Mouse (Mus musculus) erythroid progenitor cell, adult 5-6 weeks (primary cell): ENCODE results near the gene Plxnc1. TPM values are rescaled to one million over a fixed set of nuclear protein-coding genes. Genes with fewer than 3 reads are reported as not detected.

ENCODE experiments used
- ATAC-seq: replicated peaks from 2 replicates; pipeline ENCODE4 v1.8.0; 2016; ENCODE audit warnings: moderate number of reproducible peaks, mild to moderate bottlenecking, moderate TSS enrichment, inconsistent platforms; ENCODE audit not compliant: poor library complexity, low FRiP score, severe bottlenecking
- total RNA-seq, 2 experiments: library from RNA; stranded (forward) in 1 of 2; stranded (reverse) in 1 of 2; fragments of 150-400 nt in 1 of 2; fragments of 186-747, 209-891 nt in 1 of 2; gene quantifications; 2 replicates each; pipeline versions ENCODE4 v1.2.3 to v1.2.4; 2015 to 2017; ENCODE audit warnings: low replicate concordance in 2 of 2

Plxnc1 gene
- total RNA-seq, 2 experiments from 2014 or later = 8.7 to 18.4 TPM

DNA sequence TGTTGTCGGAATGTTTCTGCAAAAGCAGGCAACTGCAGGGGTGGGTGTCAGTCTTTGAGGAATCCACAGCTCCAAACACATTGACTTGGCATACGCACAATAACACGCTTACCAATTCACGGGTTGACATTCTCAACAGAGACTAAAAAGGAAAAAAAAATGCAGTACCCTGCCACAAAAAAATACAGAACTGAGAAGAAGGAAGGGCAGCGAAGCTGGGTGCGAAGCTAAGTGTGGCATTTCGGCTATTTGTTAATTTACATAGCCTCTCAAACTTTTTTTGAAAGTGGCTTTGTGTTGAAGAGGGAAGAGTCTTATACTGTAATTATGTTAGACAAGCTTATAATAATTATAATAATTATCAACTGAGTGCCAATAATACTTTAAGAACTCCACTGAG lies 13.1 kb upstream of the Plxnc1 start:
- ATAC-seq = no peak

DNA sequence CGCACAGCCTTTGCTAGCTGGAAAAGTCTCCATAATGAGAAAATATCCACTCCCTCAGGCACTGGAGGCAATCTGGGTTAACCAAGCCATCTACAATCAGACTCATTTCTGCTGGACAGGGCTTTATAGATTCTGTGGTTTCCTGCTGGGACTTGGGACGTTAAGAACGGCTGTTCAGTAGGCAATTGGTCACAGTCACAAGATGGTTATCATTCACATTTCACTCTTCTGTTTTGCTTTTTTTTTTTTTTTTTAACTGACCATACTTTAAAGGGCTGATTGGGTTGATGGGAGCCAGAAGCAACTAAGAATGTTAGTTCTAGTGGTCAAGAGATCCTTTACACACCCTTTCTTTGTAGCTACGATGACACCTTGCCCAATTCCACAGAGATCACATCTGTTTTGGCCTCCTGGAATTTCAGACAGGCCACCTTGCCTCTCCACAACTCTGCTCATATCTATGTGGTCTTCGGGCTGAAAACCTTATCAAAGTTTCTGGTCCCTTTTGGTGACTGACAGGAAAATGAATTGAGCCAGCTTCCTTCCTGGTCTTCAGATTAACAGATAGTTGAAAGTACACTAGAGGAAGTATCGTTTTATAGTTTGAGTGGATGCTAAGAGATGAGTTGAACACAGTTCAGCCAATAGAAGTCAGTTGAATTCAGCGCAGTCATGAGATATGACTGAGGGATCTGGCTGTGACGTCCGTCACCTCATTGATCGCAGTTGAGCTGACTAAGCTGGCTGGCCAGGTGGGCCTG lies 3.5 kb upstream of the Plxnc1 start:
- ATAC-seq = no peak

DNA sequence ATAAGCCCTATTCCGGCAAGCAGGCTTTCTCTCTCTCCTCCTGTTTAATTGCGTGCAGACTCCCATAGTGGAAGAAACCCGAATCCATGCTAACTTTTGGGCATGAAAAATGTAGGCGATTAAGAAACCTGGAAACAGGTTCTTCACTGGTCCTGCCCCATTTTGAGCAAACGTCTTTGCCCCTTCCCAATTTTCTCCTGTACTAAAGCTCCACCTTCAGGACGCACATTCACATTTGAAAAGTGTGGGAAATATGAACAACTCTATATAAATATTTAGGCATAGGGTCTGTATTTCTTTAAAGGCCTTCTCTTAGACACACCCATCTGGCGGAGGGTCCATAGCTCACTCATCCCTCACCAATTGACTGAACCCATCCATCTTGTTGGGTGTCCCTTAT lies 2.8 kb upstream of the Plxnc1 start:
- ATAC-seq = no peak

DNA sequence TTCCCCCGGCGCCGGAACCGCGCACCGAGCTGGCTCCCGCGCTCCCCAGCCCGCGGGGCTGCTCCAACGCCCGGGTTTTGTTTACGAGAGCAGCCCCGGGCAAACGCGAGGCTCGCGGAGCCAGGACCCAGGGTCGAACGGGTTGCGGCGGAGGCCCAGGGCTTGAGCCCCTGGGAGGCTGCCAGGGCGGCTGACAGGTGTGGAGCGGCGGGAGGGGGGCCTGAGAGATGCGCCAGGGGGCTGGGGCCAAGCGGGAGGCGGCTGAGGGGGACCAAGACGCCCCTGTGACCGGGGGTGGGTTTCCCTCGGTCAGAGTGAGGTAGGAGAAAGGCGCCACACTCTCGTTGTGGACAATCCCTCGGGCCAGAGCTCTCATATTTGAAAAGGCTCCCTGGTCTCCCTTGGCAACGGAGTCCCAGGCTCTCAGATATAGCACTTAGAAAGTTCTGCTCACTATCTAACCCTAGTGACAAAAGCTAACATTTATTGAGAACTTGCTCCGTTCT lies 624 bp upstream of the Plxnc1 start:
- ATAC-seq = no peak

DNA sequence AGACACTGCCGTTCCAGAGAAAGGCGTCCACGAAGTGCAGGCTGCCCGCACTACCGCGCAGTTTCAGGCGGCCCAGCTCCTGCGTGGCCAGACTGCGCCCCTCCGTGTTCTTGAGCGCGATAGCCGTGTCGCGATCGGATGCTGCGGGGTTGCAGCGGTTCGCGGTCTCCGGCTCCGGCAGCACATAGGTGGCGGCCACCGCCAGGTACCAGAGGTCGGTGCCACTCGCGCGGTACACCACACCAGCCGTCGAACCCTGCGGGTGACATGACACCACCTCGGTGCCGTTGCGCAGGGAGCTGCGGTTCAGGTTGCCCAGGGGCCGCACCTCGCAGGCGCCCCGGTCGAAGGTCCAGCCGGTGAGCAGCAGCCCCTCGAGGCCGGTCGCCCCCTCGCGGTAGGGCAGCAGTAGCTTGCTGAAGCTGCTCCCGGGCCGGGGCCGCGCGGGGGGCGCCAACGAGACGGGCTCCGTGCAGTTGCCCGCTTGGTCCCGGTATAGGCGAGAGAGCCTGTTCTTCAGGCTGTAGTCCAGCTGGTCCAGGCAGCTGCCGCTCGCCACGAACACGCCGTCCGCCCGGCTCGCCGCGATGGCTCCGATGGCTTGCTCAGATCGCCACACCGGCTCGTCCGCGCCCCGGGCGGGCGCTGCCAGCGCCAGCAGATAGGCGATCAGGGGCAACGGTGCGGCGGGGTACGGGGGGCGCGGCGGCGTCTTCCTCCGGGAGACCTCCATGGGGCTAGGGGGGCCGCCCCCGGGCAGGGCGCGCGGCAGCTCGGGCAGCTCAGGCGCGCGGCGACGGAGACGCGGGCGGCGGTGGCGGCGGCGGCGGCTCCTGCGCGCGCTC lies 567 bp downstream of the Plxnc1 start:
- ATAC-seq = peak; percentile 56

DNA sequence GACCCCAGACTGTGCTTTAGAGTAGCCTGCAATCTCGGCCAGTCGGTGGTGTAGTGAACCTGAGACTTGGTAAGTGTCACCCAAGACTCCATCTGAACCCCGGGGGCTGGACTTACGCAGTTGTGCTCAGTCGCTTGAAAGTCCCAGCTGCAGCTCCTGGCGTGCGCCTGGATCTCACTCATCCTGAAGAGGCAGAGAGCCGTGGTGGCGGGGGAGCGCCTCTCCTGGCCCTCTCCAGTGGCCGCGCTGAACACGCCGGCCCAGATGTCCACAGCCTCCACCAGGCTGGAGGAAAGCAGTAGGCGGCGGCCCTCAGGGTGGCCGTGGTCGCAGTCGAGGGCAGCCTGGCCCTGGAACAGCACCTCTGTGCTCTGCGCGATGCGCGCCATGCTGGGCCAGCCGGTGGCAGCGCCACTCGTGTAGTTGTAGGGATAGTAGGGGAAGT lies 1.2 kb downstream of the Plxnc1 start:
- ATAC-seq = peak; percentile 28

DNA sequence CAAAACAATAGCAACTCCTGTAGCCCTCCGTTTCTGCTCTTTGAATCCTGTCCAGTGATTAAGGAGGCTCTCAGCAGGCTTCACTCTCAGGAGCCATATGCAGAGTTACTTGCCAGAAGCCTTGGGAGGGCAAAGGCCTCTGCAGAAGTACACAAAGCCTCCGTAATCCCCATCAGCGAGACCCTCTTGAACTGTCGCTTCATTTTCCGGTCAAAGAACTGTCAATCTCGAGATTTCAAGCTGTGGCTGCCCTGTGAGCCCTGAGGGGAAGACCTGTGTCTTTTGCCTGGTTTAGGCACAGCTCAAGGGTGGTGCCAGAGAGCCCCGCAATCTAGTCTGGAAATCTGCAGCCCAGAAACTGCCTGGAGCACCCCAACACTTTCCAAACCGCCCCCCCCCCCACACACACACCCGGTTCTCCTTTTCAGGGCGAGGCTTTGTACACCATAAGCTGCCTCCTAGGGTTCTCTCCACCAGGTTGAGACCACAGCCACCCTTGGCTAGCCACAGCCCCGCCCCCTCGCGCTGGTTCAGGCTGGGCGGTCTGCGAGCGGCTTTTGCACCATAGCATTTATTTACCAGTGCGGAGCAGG lies 2.1 kb downstream of the Plxnc1 start:
- ATAC-seq = no peak

DNA sequence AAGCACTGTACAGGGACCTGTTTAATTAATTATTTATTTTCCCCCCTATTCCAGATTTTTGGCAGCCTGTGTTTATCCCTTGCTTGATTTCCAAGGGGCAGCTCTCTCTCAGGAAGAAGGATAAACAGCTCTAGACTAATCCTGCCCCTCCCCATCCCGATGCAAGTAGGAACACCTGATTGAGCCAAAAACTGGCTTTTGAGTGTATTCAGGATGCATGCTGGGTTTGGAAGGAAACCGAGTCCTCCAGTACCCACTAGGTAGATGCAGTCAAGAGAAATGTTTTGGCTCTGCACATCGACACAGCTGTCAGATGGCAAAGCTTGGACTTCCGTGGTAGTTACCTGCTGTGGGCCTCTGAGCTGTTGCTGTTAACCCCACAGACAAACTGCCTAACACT lies 3.1 kb downstream of the Plxnc1 start:
- ATAC-seq = no peak

DNA sequence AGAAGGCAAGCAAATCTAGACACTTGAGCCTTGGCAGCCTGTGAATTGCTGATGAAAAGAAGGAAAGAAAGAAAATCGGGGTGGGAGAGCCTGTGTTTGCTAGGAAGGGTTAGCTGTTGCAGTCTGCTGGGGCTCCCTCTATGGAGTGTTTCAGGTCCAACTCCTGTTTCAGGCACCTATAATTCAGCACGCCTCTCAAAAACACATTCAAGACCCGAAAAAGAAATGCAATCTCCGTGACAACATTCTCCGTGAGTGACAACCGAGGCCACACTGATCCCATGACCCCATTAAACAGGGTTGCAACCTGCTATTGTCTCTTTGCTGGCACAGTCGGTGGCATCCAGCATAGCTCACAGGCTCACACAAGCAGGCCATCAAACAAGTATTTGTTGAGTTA lies 3.8 kb downstream of the Plxnc1 start:
- no peak for ATAC-seq

DNA sequence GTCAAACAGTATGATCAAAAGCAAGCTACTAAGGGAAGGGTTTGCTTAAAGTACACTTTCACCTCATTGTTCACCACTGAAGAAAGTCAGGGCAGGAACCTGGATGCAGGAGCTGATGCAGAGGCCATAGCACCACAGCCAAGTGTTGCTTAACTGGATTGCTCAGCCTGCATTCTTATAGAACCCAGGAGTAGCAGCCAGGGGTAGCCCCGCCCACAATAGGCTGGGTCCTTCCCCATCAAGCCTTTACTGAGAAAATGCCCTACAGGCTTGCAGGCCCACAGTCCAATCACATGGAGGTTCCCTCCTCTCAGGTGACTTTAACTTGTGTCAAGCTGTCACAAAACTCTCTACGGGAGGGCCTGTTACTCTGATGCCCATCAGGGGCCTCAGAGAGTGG lies 4.6 kb downstream of the Plxnc1 start:
- ATAC-seq = no peak; the same call in 1 of the 2 replicates

DNA sequence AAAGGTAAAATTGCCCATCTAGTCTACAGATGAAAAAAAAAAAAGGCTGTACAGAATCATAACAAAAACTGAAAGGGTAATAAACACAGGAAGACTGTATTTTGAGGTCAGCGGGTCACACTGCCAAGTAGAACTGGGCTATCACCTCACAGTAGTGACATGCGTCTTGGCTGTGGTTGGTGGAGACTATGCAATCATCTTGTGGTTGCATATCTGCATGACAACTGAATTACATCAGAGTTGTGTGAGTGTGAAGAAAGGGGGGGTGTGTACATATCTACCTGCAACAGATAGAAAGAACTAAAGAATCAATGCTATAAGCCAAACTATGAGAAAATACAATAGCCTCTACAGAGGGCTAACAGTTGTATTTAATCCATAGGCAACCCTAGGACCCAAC lies 5.7 kb downstream of the Plxnc1 start:
- ATAC-seq = no peak

DNA sequence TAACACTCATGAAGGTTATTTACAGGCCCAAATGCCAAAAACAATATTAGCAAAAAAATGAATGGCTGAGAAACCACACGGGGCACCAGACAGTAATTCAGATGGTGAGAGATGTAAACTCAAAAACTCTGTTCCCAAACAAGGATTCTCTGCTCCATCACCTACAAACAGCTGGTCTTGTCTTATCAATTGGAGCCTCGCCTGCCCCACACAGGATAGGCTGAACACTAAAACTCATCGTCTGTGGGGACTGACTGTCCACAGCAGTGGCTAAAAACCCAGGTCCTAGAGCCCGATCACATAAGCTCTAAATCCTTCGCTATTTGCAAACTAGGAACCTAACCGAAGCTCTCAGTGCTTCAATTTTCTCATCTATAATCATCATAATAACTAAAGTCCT lies 6.3 kb downstream of the Plxnc1 start:
- peak; percentile 72 for ATAC-seq

DNA sequence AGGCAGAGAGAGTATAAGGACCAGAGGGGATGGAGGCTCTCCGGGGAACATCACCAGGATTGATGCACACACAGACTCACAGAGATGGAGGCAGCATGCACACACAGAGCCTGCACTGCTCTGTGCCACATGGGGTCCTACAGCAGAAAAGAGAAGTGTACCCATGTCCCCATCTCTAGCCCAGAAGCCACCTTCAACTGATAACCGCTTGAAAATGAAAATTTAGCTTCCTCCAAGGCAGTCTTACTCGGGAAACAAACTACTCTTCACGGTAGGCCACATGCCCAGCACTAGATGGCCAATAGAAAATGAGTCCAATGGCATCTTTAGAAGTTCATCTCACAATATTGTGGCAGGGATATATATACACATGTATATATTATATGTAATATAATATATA lies 9.4 kb downstream of the Plxnc1 start:
- ATAC-seq = no peak

DNA sequence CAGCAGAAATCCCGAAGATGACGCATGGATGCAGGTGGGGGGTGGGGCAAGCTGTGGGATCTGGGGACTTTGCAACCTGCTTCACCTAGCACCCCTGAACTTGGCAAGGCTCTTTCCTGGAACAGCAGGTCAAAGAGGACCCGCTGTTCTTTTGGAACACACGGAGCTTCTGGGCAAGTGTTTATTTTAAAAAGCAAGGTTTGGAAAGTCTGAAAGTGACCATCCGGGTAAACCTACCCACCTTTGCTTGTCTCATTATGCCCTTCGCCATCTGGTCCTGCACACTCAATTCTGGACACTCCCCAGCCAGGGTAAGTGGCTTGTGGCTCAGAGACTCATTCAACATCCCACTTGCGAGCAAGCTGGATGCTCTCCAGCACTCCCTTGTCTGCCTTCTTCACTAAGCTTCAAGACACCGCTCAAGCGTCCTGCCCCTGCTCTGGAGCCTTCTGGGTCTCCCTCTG lies 10.5 kb downstream of the Plxnc1 start:
- ATAC-seq = no peak

DNA sequence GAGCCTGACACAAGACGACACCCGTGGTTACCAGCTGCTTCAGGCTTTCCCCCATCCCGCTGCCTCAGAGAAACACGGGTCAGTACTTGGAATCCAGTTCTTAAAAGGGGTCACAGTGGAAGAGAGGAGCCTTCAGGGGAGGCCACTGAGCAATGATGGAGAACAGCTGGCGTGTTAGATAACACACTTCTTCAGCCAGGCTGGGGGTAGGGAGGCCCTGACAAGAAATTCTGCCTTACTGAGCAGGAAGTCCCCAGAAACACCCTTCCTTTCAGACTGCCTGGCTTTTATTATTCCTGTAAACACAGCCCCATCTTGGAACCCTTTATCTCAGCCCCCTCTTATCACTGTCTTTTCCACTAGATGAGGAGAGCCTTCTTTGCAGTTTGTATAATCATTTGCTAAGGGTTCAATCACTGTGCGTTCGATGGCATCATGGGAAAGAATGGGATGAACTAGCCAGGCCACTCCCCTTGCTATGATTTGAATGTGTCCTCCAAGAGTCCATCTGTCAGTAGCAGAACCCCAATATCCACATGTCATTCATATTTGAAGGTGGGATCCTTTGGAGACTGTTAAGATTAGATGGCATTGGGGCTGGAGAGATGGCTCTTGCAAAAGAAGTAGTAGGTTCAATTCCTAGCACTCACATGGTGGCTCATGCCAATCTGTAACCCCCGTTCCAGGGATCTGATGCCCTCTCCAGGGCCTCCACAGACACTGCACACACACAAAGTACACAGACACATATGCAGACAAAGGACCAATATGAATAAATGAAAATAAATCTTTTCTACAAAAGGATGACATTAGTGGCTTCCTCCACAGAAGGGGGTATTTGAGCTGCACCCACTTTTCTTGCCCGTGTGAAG lies 12.4 kb downstream of the Plxnc1 start:
- ATAC-seq = peak; percentile 96

DNA sequence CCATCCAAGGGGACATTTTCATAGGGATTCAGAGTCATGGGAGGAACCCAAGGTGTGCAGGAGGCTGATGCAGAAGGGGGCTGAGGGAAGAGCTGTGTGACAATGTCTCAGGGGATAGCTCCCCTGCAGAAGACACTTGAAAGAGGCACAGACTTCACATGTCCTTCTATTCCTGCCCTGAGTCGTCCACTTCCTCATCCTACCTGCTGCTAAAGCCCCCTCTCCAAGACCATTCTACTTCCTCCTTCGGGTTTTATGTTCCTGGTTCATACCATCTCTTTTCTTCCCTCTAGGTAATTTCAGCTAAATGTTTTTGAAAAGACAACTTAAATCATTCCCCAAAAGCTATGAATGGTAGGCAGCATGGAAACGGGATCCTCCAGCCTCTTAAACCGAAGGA lies 16.5 kb downstream of the Plxnc1 start:
- ATAC-seq = no peak

DNA sequence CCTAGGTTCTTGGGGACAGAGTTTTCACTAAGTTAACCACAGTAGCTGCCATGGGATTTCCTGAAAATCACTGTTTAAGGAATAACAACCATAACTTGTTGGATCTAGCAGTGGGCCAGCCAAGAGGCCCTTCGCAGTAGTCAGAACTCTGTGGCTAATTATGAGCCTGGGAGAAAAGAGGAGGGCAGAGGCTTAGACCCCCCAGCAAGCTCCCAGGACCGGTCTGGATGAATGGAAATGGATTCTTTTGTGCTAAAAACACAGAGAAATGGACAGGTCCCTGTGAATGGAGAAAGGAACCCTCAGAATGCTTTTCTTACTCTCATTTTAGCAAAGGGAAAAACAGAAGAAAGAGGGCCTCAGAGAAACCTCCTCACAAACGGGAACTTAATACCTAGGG lies 18.3 kb downstream of the Plxnc1 start:
- ATAC-seq = no peak

DNA sequence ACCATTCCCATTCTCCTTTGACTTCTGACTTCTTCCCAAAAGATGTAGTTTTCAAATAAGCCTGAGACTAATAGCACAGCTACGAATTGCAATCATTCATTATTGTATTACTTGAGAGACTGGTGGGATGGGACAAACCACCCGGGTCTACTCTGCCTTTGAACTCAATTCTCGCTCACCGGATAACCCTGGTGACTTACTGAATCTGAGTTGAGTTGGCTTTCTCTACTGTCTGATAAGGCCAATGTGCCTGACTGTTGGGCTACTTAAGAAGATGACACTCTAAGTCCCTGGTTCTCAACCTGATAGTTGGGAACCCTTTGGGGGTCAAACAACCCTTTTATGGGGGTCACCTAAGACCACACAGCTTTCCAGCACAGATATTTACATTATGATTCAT lies 19.8 kb downstream of the Plxnc1 start:
- ATAC-seq = no peak

DNA sequence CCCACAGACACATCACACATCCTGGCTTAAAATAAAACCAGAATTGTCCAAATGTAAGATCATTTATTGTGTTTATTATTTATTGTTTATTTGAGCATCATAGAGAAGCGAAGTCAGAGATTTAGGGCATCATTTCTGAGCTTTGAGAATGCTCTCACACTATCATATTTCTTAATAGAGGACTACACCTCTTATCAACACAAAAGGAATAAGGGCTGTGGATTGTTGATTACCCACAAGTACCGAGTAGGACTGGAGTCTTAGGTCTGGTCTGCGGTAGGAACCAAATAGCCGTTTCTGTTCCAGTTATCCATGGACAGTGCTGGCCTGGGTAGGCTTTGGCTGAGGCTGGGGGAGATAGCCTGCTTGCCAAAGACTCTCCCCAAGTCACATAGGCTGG lies 20.2 kb downstream of the Plxnc1 start:
- ATAC-seq = no peak

DNA sequence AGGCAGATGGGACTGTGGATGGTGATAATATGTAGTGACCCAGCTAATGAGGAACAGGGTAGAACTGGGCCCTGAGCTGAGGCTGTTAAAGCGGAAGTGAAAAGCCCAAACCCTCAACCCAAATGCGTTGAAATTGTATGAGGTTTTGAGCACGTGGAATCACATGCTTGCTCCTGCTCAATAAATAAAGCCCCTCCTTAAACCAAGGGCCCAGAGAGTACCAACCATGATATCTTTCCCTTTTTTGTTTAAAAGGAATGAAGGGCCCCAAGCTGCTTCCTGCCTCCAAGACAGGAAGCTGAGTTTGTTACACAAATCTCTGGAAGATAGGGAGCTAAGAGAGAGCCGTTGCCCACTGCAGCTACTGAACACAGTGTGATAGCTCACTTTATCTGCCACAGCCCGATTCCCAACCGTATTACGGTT lies 21.3 kb downstream of the Plxnc1 start:
- ATAC-seq = peak; percentile 50
